Mouse (Mus musculus): ENCODE measurements around the gene Pdpn. TPM values are rescaled to one million over a fixed set of nuclear protein-coding genes. Genes with fewer than 3 reads are reported as not detected.
"Not testable (repeated sequence)": the region's sequence is repeated elsewhere in the genome, so short reads cannot be mapped to it uniquely, and the experiment has no call there.

Pdpn gene
- 18.6 and 18.8 TPM in 2 replicates for polyA plus RNA-seq (2012; rRNA removed)

DNA sequence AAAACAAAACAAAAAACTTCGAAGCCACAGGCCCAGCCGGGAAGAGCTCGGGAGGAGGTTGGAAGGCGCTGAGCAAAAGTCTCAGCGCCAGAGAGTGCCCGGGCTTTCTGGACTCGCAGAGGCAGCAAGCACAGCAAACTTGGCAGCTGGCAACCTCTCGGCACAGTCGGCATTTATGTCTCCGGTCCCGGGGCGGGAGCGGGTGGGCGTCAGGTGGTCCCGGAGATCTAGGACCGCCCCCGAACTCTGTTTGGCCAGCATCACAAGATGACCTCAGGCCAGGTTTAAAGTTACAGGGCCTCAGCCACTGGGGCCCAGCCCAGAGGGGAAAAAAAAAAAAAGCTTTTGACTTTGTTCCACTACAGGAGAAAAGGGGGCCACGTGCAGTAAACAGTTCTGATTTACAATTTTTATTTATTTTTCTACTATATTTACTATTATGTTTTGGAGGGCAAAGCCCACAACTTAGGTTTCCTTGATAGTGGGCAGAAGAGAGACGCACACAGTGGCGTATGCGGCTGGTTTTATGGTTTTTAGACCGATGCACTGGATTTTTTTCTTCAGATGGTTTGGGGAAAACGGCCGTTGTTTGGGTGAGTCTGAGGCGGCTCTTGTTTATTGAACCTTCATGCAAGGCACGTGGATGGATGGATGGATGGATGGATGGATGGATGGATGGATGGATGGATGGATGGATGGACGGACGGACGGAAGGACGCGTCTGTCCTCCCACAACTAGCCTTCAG, at the start of gene Pdpn:
Gene Pdpn, minus strand, starts transcription at position 240 of the 746 bp plus-strand sequence.
- no peak for DNase-seq (ENCODE audit: low read depth)

- no peak for DNase-seq (ENCODE audit: low read depth)
These were observed 49.3 kb upstream of the Pdpn start for GRCm38 (mm10) chr4:143348678-143349077.

DNA sequence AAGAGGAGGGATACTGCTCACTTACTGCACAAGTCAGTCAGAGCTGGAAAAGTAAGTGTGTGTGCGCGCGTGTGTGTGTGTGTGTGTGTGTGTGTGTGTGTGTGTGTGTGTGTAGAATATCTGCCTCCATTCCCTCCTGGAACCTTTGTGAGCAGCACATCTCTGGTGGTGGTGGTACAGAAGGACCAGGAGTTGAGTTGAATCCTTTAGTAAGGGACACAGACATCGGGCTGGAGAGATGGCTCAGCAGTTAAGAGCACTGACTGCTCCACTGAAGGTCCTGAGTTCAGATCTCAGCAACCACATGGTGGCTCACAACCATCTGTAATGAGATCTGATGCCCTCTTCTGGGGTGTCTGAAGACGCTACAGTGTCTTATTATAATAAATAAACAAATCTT, 46.1 kb upstream of the Pdpn start:
- not testable (repeated sequence) for DNase-seq (ENCODE audit: low read depth)

- no peak for DNase-seq (ENCODE audit: low read depth)
These were observed 42.1 kb upstream of the Pdpn start for GRCm38 (mm10) chr4:143341470-143341869.

DNA sequence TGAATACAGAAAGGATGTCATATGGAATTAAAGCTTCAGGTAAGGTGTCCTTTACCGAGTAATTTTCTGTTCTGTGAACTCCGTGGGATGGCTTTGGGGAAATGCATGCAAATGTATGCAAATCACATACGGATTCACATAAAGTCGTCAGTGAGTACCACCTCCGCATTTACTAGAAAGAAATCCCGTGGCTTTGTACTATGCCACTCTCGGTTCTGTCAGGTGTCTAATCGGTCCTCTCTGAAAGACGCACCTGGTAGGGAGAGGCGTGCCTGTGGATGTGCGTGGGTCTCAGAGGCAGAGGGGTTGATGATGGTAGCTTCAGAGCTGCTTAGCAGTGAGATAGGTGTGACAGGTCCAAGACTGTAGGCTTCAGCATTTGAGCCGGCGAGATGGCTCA, 40.4 kb upstream of the Pdpn start:
- DNase-seq (ENCODE audit: low read depth): no peak

- DNase-seq (ENCODE audit: low read depth): no peak
These were observed 36.7 kb upstream of the Pdpn start for GRCm38 (mm10) chr4:143336096-143336495.

GRCm38 (mm10) chr4:143334995-143335394, 35.6 kb upstream of the Pdpn start:
- no peak for DNase-seq (ENCODE audit: low read depth)

GRCm38 (mm10) chr4:143334145-143334544, 34.8 kb upstream of the Pdpn start:
- no peak for DNase-seq (ENCODE audit: low read depth)

DNA sequence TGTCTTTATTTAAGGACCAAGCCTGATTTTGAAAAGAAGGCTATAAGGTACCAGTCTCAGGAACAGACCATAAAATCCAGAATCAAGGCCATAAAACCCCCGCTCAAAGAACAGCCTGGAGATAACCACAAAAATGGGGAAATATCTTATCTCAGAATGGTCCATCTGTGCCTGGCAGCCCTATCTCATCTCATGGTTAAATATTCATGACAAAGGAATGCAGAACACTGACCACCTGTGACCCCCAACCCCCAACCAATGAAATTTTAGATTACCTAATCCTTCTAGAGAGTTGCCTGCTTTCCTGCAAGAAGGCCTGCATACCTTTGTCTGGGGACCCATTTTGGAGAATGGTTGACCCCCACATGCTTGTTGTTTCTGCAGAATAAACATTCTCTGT, 32.4 kb upstream of the Pdpn start:
- no peak for DNase-seq (ENCODE audit: low read depth)

DNA sequence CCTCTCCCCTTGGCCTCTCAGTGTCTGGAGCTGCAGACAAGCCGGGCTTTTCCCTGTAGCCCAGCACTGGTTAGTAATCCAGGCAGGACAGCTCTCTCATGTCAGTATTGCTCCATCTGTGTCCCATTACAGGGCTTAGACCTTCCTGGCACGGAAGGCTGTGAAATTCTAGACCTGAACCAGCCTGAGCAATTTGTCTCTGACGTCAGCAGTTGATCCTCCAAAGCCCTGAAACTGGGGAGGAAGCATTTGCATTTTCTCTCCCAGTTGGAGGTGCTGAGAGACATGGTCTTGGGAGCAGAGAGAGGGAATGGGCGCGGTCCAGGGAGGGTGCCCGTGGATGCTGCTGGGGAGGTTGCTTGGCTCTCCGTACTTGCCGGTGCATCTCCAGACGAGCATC, 31.2 kb upstream of the Pdpn start:
- DNase-seq (ENCODE audit: low read depth): no peak

DNA sequence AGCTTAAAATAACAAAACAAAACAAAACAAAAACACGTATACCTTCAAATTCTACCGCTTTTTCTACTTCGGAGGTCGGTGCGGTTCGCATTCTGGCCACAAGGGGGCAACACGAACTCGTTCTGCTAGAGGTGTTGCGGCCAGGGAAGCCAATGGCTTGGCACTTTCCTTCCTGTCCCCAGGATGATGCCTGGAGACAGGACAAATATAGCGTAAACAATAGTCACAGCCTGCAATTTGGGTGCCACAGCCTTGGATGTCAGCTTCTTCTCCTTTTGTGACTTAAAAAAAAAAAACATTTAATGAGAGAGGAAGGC, 26.2 kb upstream of the Pdpn start:
- no peak for DNase-seq (ENCODE audit: low read depth)

- no peak for DNase-seq (ENCODE audit: low read depth)
These were observed 25.7 kb upstream of the Pdpn start for GRCm38 (mm10) chr4:143324925-143325624.

DNA sequence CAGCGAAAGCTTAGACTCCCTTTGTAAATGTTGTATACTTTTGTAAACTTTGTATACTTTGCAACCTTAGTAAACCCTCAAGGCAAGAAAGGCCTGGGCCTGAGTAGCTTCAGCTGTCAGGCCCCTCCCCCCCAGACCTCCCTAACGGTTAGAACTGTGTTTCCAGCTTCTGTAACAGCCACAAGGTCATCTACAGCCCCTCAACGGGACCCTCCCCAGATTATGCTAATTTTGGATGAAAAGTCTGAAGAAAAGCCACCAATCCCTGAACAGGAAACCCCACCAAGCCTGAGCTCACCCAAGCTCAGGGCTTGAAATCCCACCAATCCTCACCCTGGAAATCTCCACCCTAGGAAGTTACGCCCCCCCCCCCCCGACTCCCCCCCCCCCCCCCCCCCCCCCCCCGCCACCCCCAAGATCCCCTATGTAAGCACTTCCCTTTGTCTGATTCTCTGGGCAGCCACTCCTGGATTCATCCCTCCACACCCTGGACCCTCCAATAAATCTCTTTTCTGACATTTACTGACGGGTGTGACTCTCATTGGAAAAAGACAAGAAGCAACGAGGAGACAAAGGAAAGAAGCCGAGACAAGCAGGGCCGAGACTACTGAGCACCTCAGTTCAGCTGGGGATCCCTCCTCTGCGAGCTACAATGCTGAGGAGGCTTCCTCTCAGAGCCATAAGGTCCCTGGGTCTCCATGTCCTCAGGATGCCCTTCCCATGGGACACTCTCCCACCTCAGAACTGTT, 25.0 kb upstream of the Pdpn start:
- DNase-seq (ENCODE audit: low read depth): no peak

GRCm38 (mm10) chr4:143313299-143313698, 13.9 kb upstream of the Pdpn start:
- no peak for DNase-seq (ENCODE audit: low read depth)

GRCm38 (mm10) chr4:143311341-143311740, 12.0 kb upstream of the Pdpn start:
- no peak for DNase-seq (ENCODE audit: low read depth)

GRCm38 (mm10) chr4:143305987-143306772, 6.8 kb upstream of the Pdpn start:
- DNase-seq (ENCODE audit: low read depth): no peak

DNA sequence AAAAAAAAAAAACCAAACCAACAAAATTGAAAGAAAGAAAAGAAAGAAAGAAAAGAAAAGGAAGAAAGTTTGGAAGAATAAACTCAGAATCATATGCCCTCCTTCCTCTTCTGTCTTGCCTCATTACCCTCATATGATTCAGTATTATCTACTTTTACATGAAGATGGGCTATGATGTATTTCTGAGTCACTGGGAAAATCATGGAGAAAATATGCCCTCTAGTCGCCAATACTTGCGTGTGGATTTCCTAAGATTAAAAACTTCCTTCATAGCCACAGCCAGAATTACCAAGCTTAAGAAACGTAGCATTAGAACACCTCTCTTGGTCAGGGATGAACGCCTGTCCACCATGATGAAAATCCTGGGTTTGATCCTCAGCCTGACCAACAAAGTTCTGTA, 5.7 kb upstream of the Pdpn start:
- no peak for DNase-seq (ENCODE audit: low read depth)

DNA sequence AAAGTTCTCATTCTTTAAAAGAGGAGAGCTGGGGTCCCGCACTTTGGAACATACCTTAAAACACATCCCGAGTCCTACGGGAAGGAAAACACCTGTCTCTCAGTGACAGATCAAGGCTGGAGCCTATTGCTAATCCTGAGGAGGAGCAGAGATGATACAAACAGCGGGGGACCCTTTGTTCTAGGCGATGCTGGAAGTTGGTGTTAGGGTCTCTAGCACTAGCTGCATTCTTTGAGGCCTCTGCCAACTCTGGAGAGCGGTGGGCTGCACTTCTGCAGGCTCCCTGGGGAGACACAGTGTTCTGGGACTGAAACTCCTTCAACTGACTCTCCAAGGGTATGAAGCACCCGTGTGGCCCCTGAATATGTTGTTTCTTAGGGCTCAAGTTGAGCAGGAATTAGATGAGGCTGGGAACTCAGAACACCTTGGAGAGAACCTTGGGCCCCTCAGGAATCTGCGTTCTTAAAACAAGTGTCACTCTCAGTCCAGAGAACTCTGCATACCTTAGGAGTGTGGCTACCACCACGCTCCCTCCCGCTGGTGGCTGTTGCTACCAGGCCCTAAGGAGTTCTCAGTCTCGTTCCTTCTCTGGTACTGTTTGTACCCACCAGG, 3.0 kb upstream of the Pdpn start:
- no peak for DNase-seq (ENCODE audit: low read depth)

DNA sequence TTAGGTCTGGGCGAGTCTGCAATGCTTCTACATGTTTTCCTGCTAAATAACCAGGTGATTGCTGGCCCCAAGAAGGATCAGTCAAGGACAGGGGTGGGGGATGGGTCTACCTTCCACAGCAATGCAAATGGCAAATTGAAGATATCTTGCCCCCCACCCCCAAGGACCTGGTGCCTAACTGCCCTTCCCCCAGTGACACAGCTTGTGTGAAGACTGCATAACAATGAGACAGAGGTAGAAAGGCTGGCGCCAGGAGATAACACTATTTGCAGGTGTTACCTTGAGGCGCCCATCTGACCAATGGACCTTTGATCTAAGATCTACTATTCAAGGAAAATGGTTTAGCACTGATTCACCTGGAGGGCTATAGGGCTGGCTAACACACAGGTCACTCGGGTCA, 2.5 kb upstream of the Pdpn start:
- DNase-seq (ENCODE audit: low read depth): no peak

GRCm38 (mm10) chr4:143301042-143301441, 1.7 kb upstream of the Pdpn start:
- no peak for DNase-seq (ENCODE audit: low read depth)

DNA sequence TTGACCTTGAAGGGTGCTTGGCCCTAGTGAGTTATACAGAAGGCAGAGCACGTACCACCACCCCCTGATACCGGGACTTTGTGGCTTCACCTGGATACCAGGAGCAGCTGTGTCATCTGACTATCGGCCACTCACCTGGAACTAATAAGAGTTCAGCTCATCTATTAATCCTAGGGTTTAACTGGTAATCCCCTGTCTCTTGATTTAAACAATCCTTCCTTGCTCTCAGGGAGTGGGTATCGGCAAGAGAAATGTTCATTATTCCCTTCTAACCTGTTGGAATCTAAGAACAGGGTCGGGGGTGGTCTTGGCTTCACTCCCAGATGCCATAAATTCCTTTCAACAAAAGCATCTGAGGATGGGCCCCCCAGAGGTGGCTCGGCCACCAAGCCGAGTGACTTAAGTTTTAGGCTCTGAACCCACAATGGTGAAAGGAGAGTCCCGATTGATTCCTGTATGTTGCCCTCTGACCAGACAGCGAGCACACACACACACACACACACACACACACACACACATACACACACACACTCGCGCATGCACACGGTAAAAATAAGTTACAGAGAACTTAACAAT, 837 bp upstream of the Pdpn start:
- DNase-seq (ENCODE audit: low read depth): no peak
